Mouse (Mus musculus) brown adipose tissue, adult 24 weeks (tissue): ENCODE data around the gene Astn2. TPM values are rescaled to one million over a fixed set of nuclear protein-coding genes. Genes with fewer than 3 reads are reported as not detected.

Experiments used
- H3K27ac ChIP-seq: fragments of 200-500 bp; replicated peaks from 2 replicates; pipeline ENCODE4 v1.5.1; 2012; ENCODE audit warnings: low read depth, mild to moderate bottlenecking, low read length
- H3K4me1 ChIP-seq: fragments of 200-500 bp; 2 replicates; pipeline ENCODE4 v1.6.1; 2012; ENCODE audit warnings: low read length, mixed read lengths; ENCODE audit not compliant: control insufficient read depth, insufficient read depth, insufficient read length
- H3K4me3 ChIP-seq: fragments of 200-500 bp; 2 replicates; pipeline ENCODE4 v1.5.1; 2012; ENCODE audit warnings: low read depth, mild to moderate bottlenecking, low read length, moderate library complexity; ENCODE audit not compliant: insufficient read depth
- polyA plus RNA-seq: library from polyadenylated mRNA; stranded (reverse); fragments of >200 nt; gene quantifications from 2 replicates; pipeline ENCODE4 v1.2.4, GENCODE M21; 2012; ENCODE audit not compliant: missing spikeins, insufficient read depth, insufficient read length

The Astn2 gene
- polyA plus RNA-seq, 1 experiment, result not detected

DNA sequence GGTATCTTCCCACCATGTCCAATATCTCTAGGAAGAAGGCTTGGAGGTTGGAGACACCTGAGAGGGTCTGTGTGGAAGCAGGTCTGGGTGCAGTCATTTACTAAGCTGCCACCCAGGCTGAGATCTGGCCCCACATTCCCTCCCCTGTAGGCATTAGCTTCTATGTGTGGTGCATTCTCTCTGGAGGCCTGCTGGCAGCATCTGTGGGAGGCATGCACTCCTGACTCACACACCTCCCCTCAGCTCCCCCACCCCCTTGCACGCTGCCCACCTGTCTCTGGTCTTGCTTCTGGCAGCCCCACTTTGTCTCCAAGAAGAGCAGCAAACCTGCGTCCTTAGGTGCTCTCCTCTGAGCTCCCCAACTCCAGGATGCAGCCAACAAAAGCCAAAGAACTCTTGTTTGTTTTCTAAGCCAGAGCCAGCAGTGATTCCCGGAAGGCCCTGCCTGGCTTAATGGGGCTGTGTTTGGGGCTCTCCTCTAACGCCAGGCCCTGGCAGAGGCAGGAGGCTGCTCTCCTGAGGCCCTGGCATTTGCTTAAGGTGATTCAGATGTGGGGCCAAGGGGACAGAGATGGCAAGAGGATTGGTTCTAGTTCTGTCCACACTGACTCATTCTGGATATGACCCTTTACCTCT, 928.4 kb downstream of the Astn2 start:
- Histone ChIP-seq H3K4me1 (no peaks in the 10 kb centered on the region), H3K27ac (no peak overlapping the region), H3K4me3 (no peak overlapping the region)

DNA sequence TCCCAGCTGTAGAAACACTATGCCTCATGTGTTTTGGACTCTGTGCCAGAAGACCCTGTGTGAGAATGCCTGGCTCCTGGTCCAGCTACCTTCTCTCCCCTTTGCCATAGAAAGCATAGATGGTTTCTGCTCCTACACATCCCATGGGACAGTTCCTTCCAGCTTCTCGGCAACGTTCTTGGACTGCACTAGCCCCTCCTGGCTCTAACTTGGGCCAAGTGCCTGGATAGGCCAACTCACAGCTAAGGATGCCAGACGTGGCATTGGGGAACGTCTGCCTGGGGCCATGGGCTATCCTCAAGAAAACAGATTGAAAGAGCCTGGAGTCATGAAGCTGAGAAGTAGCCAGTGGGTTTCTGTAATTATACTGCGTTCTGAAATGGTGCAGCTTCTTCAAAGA, 931.3 kb downstream of the Astn2 start:
- no peak overlapping the region for H3K27ac ChIP-seq
- no peaks in the 10 kb centered on the region for H3K4me1 ChIP-seq
- no peak overlapping the region for H3K4me3 ChIP-seq

GRCm38 (mm10) chr4:65449171-65449570, 955.2 kb downstream of the Astn2 start:
- H3K27ac ChIP-seq, result no peak overlapping the region
- no peaks in the 10 kb centered on the region for H3K4me1 ChIP-seq
- H3K4me3 ChIP-seq, result no peak overlapping the region

GRCm38 (mm10) chr4:65441746-65442145, 962.7 kb downstream of the Astn2 start:
- H3K4me1 ChIP-seq, result no peaks in the 10 kb centered on the region
- no peak overlapping the region for H3K27ac ChIP-seq
- no peak overlapping the region for H3K4me3 ChIP-seq

- H3K4me3 ChIP-seq, result no peak overlapping the region
- no peak overlapping the region for H3K27ac ChIP-seq
- no peaks in the 10 kb centered on the region for H3K4me1 ChIP-seq
Measured at GRCm38 (mm10) chr4:65430804-65431203, 973.6 kb downstream of the Astn2 start.

GRCm38 (mm10) chr4:65427480-65427879, 976.9 kb downstream of the Astn2 start:
- Histone ChIP-seq H3K4me1 (no peaks in the 10 kb centered on the region), H3K27ac (no peak overlapping the region), H3K4me3 (no peak overlapping the region)

GRCm38 (mm10) chr4:65426437-65426836, 978.0 kb downstream of the Astn2 start:
- Histone ChIP-seq H3K27ac (no peak overlapping the region), H3K4me3 (no peak overlapping the region), H3K4me1 (no peaks in the 10 kb centered on the region)

DNA sequence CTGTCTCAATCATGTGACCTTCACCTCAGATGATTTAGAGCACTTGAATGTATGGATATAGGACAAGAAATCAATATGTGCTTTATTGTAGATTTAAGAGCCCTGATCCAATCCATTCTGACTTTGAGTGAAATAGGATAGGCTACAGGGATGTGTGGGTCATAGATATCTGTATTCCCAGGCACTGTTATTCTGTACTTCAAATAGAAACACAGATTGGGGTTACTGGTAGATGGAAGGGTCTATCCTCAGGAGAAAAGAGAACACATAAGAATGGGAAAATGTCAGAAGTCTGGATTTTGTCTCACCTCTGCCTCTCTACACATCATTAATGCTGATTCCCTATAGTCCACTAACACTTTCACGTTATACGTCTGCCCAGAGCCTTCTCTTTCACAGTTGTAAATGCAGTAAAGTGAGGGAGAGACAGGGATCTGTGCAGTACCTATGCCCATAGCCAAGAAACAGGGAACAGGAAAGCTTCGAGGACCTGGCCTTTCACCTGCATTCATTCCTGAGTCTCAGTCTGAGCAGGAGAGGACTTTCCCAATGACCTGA, 981.3 kb downstream of the Astn2 start:
- H3K27ac ChIP-seq, result no peak overlapping the region
- H3K4me1 ChIP-seq, result no peaks in the 10 kb centered on the region
- no peak overlapping the region for H3K4me3 ChIP-seq

DNA sequence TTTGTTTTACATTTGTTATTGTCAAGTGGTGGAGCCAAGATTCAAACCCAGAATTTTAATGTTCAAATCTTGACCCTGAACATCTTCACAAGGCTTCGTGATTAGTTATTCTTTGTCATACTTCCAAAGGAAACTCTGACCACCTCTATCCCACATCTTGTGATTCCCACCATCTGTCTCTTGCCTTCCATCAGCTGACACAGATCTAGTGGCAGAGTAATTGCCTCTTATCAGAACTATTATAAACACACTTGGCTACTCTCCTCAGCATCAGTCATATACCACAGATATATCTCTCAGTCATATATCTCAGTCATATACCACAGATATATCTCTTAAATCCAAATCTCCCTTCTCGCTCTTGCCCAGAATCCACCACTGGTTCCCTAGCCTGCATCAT, 983.1 kb downstream of the Astn2 start:
- no peak overlapping the region for H3K4me3 ChIP-seq
- no peak overlapping the region for H3K27ac ChIP-seq
- no peaks in the 10 kb centered on the region for H3K4me1 ChIP-seq

GRCm38 (mm10) chr4:65420511-65420931, 983.9 kb downstream of the Astn2 start:
- Histone ChIP-seq H3K4me3 (no peak overlapping the region), H3K4me1 (no peaks in the 10 kb centered on the region), H3K27ac (no peak overlapping the region)

DNA sequence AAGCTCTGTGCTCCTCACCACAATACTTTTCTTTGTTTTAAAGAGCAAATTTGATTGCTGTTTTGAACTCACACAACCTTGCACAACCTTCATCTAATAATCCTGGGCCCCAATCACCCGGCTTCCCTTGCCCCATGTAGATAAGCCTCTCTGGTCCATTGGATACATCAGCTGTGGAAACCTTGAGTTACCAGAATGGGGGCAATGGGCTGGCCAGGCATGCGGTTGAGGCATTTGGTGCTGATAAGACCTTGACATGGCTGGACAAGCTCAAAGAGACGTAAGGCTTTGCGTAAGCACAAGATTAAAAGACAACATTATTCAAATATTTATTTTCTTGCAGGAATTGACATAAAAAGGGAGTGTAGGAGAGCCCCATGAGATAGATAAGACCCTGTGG, 988.9 kb downstream of the Astn2 start:
- Histone ChIP-seq H3K4me1 (no peaks in the 10 kb centered on the region), H3K27ac (no peak overlapping the region), H3K4me3 (no peak overlapping the region)

DNA sequence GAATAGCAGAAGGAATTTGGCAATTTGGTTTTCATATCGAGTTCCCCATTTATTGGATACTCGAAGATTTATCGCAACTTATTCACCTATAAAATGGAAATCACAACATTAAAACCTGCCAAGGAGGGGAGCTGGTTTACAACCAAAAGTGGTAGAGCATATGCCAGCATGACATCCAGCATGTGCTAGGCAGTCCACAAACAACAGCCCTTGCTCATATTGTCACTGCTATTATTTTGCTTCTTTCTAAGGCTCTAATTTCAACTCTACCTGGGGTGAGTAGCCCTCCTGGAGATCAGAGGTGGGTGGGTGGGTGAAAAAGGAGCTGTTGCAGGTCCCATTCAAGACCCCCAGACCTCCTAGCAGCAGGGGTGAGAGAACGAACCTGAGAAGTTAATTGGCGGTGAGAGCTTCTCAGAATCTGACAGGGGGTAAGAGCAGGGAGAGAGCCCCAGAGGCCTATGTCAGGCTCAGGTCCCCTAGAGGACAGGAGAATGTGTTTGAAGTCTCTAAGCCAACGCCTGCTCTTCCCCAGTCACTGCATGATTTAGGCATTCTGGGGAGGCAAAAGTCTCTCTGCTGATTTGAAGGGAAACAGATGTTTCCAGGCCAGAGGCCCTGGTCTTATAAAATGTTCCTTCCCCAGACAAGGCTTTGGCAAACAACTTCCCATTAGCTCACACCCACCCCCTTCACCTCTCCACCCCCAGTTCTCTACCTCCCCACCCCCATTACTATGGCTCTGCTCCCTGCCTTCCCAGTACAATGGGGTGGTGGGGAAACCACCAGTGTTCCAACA, 1001.4 kb downstream of the Astn2 start:
- Histone ChIP-seq H3K4me3 (no peak overlapping the region), H3K4me1 (no peaks in the 10 kb centered on the region), H3K27ac (no peak overlapping the region)

GRCm38 (mm10) chr4:65402286-65402685, 1002.1 kb downstream of the Astn2 start:
- Histone ChIP-seq H3K4me3 (no peak overlapping the region), H3K27ac (no peak overlapping the region), H3K4me1 (no peaks in the 10 kb centered on the region)

- H3K4me3 ChIP-seq, result no peak overlapping the region
- H3K4me1 ChIP-seq, result no peaks in the 10 kb centered on the region
- H3K27ac ChIP-seq, result no peak overlapping the region
Measured at GRCm38 (mm10) chr4:65399457-65399856, 1005.0 kb downstream of the Astn2 start.

DNA sequence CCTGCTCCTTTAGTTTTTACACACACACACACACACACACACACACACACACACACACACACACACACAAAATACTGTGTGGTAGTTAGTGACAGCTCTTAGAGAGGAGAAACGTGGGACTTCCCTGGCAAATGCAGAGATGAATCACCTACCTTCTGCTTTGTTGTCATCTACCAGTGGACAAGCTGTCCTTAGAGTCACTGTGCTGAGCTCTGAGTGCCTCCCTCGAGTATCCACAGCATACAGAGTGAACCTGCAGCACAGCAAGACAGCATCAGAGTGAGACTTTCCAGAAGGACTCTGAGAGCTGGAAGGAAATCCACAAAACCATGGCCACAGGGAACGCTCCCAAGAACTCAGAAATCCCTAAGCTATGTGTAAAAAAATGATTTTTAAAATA, 1007.6 kb downstream of the Astn2 start:
- Histone ChIP-seq H3K27ac (no peak overlapping the region), H3K4me3 (no peak overlapping the region), H3K4me1 (no peaks in the 10 kb centered on the region)

- no peak overlapping the region for H3K4me3 ChIP-seq
Measured at GRCm38 (mm10) chr4:65391001-65391400, 1013.4 kb downstream of the Astn2 start.

More at GRCm38 (mm10) chr4:65391001-65391400, 1013.4 kb downstream of the Astn2 start:
- no peaks in the 10 kb centered on the region for H3K4me1 ChIP-seq
- H3K27ac ChIP-seq, result no peak overlapping the region
